Mouse (Mus musculus): ENCODE data around the gene Mrto4.

GRCm38 (mm10) chr4:139381452-139381845, 29.1 kb upstream of the Mrto4 start:
- TF ChIP-seq CTCF (conservative IDR thresholded peaks at IDR 0.05; ENCODE audit: low read length) (no peak), POU5F1 (IDR thresholded peaks at IDR 0.05; ENCODE audit: borderline replicate concordance, low read length) (no peak)

All from E14TG2a.4 (cell line).